Mouse (Mus musculus) embryo, embryonic 11.5 days (tissue): Measurements from ENCODE around the gene Apbb2.

Experiments
- DNase-seq: peaks from one replicate; pipeline ENCODE4 v3.0.0-alpha.2; 2012; ENCODE audit warnings: low read depth, low spot score

Gene Apbb2

DNA sequence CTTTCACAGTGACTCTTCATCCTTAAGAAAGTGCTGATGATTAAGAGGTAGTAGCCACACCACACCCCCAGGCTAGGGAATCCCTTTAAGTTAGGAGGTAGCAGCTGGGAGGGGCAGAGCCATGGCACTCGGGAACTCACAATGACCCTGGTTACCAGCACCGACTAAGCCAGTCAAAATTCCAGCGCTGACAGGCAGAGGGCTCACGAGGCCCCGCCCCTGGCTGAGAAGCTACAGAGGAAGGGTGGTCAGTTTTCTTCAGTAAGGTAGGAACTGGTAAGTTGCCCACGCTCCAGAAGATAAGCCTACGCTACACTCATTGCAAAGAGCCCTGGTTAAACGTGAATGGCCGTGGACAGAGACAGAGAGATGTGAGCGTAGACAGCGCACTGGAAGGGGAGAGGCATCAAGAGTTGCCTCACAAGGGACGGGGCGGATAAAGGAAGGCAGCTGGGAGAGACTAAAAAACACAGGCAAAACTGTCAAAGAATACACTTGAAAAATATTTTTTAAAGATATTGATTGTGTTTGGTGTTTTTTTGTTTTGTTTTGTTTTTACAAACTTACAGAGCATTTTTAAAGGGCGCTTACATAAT lies 100.1 kb downstream of the Apbb2 start:
- no peak for DNase-seq

DNA sequence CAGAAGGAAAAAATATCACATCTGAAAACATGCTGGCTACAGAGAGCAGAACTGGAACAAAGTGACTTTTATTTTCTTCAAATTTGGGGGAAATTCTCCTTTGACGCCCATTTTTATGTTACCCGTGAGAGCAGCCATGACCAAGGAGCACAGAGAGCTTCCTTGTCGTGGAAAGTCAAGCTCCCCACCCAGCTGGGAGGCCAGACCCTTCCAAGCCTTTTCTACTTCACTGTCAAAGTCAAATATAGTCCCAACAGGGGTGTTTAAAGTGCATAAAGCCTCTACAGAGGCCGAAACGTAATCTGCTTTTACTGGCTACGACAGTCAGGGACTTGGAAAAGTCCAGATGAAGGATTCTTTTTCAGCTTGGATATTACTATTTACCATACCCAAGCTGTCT lies 101.1 kb downstream of the Apbb2 start:
- no peak for DNase-seq

DNA sequence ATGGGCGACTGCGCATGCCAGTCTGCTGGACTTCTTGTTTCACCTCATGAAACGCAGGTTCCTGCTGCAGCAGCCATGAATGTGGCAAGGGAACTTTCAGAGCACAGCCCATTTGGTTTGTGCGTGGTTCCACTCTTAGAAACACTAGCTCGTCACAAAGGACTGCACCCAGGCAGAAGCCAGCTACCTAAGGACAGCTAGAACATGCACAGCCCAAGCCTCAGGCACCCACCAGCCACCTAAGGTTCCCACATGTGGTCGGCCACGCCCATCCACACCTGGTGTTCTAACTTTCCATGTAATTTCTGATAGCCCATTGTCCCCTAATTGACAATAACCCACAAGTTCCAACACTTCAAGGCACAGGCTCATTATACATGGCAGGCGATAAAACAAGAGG lies 102.3 kb downstream of the Apbb2 start:
- no peak for DNase-seq

DNA sequence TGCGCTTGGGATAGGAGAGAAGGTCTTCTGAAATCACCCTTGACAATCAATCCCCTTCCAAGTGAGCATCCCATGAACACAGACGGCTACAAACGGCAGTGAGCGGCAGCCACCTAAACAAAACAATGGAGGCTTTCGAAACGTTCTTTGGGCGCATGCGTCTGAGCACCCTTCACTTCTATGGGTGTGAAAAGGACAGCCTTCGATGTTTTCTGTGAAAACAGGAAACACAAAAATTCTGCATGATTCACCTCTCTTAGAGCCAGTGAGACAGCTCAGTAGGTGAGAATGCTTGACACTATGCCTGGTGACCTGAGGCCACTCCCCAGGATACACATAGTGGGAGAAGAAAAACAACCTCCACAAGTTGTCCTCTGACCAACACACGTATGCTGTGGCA lies 103.3 kb downstream of the Apbb2 start:
- DNase-seq = no peak

DNA sequence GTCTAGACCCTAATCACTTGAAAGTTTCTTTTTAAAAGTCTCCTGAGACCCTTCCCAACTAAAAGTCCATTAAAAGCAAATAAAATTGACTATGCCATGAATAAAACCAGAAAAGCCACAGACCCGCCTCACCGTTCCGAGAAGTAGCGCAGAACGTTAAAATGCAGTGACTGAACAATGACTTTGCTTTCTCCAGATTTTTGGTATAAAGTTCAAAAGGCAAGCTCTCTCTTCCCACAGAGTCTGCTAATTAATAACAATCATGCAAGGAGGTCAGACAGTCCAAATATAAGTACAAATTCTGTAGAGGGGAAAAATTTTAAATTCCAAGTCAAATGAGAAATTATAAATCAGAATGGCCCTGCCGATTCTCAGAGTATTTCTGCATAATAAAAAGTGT lies 103.9 kb downstream of the Apbb2 start:
- no peak for DNase-seq

DNA sequence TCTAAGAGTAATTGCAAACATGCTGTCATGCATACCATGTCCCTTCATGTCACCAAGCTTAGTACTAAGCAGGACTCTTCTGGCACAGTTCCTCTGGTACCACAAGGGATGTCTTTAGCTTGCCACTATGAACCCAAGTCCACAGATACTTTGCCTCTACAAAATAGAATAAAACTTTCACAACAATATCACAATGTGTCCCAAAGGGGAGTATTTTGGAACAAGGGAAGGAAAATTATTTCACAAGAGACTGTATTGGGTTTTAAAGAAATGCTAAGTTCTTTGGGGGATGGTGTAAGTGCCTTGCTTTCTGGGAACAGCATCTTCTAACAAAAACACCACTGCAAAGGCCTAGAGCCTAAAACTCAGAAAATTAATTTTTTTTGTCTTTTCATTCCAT lies 105.2 kb downstream of the Apbb2 start:
- no peak for DNase-seq

DNA sequence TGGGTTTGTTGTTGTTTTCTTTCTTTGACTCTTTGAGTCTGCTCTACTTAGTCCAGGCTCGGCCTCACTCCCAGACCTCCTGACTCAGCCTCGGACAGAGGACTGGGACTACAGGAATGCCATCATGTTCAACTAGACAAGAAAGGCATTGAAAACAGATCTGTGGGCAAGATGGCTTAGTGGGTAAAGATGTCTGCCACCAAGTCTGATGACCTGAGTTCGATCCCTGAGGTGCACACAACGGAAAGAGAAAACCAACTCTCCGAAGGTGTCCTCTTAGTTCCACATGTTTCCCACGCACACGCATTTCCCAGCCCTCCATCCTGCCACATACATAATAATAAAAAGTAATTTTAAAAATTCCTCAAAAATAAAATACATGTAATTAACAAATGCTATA lies 106.1 kb downstream of the Apbb2 start:
- DNase-seq = no peak

DNA sequence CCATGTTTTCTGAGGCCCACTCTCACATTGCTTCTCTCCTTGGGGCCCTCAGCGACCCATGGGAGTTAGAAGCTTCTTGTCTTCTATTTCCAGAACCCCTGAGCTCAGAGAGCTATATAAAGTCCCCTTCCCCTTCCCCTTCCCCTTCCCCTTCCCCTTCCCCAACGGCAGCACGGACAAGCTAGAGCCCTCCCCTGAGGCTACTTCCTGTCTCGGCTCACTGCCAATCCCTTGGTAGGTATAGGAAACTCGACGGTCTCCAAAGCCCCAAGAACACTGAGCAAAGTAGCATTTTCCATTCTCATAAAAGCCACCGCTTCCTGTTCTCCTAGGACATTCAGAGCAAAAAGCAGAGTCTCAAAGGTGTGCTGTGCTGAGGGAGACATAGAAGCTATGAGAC lies 107.9 kb downstream of the Apbb2 start:
- DNase-seq = no peak

DNA sequence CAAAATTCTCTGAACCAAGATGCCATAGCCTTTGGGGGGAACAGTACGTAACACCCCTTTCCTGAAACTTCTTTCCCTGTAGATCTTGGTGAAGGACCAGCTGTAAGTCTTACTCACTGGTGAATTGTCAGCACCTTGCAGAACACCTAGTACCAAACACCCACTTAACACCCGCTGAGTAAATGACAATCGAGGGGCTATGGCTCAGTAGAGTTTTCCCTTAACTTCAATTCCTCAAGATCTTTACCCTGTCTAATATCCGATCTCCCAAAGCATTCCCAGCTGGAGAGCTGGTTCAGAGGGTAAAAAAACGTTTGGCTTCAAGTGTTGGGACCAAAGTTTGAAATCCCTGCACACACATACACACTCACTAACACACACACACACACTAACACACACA lies 109.4 kb downstream of the Apbb2 start:
- DNase-seq = no peak

DNA sequence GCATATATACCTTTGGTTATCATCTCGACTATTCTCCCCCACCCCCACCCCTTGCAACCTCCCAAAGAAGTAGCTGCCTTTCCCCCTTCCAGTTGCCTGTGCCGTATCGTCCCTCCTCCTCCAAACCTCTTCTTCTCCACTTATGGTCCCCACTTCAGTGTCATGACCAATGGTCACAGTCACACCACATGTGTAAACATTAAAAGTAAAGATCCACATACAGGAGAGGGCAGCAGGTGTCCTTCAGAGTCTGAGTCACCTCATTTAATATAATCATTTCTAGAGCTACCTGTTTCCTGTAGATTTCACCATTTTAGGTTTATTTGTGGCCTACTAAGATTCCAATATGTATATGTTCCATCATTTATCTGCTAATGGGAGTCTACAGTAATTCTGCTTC lies 113.0 kb downstream of the Apbb2 start:
- no peak for DNase-seq

DNA sequence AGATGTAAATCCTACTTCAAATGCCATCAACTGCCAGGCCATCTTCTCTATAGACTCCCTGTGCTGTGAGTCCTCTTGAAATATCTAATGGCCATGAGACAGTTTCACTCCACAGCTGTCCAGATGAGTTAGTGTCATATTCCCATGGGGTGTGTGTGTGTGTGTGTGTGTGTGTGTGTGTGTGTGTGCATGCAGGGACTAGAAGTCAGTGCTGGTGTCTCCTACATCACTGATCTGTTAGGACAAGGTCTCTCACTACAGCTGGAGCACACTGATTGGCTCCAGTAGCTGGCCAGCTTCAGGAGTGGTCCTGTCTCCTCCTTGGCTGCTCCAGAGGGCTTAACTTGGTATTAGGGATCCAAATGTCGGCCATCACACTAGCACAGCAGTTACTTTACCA lies 113.5 kb downstream of the Apbb2 start:
- DNase-seq = no peak

DNA sequence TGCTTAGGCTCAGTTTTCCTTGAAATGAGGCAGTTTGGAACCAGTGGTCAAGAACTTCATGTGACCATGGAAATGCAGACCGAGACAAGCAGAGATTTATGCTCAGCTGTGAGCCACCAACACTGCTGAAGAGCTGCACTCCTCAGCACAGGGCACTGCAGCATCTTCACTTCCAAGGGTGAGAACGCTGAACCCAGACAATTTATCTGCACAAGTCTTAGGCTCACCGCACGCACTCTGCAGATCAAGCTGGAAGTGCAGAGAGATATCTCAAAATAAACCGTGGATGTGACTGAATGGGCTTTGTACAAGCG lies 114.2 kb downstream of the Apbb2 start:
- no peak for DNase-seq

DNA sequence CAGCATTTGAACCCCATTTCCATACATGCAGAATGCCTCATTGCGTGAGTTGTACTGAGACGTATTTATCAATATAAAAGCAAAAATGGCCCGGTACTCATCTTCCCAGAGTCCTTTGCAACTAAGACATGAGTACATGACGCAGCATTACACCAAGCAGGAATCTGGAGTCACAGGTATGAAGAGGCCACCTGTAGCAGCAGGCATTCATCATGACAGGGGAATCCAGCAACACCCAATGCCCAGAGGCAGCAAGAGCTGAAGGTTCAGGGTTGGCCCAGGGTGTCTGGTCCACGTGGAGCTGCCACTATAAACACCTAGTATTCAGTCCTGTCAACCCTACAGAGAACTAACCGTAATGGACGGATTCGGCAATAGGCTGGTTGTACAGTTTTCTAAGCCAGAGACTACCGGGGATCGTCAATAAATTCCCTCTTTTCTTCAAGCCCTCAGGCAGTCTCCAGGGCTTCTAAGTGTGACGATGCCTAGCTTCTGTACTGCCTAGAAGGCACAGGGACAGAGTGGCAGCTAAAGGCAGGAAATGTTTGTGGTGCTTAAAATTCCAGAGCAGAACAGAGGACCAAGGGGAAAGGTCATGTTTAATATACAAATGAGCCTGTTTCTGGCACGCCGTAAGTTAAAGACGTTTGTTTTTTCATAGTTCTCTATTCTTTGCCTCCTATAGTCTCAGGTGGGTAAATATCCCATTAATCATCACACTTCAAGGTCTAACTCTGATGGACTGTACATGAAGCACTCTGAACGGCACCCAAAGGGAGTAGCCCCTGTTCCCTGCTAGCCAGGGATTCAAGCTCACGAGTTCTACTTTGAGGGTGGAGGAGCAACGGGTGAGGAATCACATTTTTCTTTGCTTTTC lies 114.8 kb downstream of the Apbb2 start:
- no peak for DNase-seq

DNA sequence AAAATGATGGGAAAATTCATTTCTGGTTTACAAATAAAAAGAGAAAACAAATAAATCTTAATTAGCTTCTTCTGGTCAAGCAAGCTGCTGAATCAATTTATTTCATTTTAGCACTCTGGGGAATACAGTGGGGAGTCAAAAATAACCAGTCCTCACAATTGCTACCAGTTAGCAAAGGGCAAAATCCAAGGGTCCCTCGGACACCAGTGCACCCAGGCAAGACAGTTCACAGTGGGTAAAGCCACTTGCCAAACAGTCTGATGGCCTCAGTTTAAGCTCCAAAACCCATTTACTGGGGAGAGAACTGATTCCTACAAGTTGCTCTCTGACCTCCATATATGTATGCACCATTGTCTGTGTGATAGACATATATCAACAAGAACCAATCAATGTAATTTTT lies 115.6 kb downstream of the Apbb2 start:
- DNase-seq = no peak

DNA sequence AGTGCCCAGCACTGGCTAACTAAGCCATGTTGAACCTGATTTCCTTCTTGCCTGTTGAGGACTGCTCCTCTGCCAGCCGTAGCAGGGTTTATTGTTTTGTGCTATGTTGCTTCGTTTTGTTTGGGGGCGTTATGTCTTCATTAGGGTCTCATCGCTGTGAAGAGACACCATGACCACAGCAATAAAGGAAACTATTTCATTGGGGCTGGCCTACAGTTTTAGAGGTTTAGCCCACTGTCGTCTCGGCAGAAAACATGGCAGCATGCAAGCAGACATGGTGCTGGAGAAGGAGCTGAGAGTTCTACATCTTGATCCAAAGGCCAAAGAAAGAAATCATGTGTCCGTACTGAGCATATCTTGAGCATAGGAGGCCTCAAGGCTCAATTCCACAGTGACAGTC lies 119.0 kb downstream of the Apbb2 start:
- no peak for DNase-seq

DNA sequence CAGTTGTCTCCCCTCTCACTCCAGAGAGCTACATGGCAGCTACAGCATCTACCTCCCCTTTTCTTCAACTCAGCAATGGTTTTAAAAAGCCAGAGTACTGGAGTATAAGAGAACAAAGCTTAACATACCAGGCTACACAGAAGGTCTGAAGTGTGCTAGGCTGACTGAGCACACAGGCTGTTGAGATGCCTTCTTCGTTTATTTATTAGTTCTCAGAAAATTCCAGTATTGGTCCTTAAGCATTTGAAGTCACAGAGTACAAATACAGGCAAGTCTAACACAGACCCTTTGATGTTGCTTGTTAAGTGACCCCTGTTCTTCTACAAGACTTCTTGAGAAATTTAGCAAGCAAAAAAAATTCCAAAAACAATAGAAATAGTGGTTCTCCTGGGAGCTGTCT lies 120.4 kb downstream of the Apbb2 start:
- DNase-seq = no peak

DNA sequence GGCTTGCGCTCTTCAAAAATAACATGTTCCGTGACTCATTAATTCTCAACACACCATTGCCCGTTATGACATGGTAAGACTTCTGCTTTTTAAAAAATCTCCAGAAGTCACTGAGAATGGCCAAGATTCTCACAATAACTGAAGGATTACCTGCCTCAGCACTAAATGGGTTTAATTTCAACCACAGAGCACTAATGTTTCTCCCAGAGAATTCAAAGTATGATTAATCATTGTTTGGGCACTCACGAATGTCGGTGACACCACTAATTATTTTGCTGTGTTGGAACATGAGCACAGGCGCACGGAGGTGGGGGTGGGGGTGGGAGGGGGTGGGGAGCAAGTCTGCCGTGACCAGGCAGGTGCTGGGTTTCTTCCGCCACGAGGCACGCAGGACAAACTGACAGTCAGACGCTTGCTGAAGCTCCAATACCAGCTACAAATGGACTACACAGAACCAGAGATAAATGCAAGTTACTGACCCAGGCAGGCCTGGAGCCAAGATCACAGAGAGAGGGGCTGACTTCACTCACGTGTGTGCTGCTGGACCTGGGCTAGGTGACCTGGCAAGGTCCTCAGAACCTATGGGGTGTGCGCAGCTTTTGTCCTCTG lies 121.0 kb downstream of the Apbb2 start:
- DNase-seq = no peak

DNA sequence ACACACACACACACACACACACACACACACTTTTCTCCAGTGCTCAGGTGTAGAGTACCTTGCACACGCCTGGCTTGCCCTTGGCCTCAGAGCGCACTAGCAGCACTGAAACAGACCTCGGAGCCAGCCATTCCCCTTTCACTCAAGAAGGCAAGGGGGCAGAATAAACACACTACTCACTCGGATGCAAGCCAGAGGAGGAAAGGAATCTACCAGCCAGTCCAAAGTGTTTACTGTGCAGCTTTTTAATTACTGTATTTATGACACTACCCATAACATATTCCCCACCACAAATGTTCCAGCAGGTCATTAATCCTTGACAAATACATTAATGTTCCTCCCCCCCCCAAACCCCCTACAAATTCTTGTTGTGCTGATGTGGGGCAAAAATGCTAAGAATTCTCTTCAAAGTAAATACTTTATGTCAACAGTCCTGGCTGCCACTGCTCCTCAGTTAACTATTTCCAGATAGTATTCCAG lies 121.7 kb downstream of the Apbb2 start:
- no peak for DNase-seq

DNA sequence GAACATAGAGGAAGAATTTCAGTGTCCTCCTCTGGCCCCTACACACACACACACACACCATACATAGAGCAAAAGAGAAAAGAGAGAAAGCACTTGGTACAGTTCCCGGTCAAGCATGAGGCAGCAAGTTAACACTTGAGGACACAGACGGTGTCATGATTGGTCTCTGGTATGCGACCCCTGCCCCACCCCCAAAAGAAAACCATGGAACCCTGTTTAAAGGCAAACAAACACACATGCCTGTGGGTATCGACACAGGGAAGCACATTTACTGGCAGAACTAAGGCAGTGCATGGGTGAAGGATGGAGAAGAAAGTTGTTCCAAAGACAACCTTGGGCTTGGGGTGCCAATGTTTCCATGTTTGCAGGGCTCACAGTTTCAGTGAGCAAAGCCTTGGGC lies 123.9 kb downstream of the Apbb2 start:
- no peak for DNase-seq

DNA sequence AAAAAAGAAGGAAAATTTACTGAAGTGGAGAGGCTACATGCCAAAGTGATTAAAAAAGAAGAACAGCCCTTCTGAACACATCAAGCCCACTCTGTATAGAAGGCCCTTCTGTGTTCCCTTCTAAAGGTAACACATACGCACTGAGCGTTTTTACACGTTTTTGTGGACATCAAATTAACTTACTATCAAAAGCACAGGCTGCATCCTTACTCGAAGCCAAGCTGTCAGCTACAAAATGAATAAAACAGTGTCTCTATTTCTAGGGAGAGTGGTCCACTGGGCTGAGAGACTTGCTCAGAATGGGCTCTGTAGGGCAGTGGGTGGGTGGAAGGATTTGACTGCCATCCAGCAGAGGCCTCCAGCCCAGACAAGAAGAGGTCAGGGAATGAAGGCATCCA lies 126.0 kb downstream of the Apbb2 start:
- no peak for DNase-seq

DNA sequence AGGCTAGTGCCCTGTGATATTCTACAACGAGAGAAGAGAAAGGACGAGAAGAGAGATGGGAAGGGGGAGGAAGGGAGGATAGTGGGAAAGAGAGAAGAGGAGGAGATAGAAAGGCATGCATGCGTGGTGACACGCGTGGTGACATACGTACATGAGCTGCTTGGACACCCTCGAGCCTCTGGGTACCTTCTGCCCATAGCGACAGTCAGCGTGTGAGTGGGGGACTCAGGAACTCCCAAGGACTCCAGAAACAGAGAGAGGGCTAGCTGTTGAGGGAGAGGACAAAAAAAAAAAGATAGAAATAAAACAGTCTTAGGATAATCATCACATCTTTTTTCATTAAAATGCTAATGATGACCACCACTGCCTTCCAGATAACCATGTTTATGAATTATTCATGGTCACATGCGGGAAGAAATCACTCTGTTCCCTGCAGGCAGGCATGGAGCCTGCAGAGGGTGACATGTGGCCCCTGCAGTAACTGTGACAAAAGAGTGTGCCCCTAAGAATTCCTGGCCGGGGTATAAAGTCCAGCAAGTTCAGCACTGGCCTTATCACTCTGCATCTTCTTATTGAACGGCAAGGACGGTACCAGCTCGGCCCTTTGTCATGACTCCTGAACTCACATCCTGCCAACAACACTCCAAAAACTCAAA lies 126.5 kb downstream of the Apbb2 start:
- DNase-seq = no peak

DNA sequence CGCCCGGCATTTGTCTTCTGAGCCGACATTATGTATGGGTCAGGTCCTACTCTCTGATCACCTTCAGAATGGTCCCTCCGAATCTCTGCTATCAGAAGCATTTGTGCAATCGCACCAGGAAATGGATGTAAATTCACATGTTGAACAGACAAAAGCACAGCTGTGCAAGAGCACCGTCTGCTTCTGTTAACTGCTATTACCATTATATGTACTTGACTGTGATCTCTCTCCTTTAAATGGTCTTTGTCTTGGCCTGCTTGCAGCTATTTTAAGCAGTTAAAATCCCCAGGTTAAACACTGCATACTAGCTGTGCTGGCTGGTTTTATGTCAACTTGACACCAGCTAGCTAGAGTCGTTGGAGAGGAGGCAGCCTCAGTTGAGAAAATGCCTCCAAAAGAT lies 132.6 kb downstream of the Apbb2 start:
- no peak for DNase-seq

DNA sequence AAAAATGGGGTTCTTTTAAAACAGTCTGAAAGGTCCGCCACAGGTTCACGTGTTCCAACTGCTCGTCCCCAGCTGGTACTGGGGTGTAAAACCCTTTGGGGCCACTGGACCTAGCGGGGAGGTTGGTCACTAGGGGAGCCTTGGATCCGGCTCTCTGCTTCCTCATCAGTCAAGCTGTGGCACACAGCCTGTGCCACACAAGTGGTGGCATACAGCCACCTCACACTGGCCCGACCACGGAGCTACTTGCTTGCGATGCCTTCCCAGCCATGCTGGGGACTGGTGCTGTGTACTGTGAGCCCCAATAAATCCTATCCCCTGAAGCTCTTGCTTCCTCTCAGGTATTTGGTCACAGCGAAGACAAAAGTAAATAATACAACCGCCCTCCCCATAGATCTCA lies 142.3 kb downstream of the Apbb2 start:
- no peak for DNase-seq
